Mouse (Mus musculus): ENCODE data around the gene Tmcc2.

Tmcc2 gene

DNA sequence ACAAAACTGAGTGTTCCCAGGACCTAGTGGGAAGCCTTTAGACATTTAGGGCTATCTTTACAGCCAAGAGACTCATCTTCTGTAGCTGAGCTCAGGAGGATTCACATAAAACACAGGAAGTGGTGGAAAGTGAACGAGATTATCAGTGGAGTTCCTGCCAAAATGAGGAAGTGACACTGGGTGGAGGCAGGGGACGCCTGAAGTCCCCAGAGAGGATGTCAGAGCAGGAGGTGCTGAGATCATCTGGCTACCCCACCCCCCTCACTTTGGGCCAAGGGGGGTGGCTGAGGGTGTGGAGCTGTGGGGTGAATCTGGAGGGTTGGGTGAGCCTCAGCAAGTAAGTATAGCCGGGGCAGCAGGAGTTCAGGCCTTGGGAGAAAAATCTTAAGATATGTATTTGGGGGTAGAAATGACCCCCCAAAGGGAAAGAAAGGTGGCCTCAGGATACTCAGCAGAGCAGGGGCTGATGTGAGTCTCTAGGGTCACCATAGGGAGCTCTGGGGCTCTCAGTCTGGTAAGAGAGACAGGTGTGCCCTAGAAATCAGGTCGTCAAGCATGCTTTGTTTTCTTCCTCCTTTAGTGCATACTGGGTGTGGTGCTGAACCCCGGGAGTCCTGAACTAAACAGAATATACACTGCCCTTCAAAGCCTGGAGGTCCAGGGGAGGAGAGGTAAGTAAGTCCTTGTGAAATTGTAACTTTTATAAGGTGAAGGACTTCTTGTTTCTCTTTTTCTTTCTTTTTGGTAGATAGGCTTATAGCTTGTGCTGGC is 49.2 kb downstream of the Tmcc2 start:
- no peak for DNase-seq (ENCODE audit: low spot score)

DNA sequence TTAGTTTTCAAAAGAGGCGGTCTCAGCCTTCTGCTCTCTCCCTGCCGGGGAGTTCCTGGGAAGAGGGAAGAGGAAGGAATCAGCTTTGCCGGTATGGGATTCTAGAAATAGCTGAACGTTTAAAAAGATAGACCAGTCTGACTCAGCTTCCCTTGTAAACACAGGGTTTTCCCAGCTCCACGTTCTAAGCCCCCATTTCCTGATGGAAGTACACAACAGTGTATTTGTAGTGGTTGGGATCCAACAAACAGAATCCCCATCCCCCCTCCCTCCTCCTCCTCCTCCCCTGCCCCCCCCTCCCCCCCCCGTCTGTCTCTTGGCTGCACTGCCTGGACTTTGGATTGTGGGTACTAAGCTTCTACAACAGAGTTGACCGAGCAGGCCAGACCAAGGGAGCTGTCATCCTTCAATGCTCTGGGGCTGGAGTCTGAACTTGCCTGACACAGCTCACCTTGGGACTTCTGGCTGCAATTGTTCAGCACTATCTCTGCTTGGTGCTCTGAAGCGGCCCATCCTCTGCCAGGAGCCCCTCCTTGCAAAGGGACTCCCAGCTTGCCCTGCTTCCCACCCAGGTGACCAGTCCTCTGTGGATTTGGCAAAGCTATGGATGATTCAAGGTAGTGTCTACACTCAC is 52.9 kb downstream of the Tmcc2 start:
- no peak for DNase-seq (ENCODE audit: low spot score)

DNA sequence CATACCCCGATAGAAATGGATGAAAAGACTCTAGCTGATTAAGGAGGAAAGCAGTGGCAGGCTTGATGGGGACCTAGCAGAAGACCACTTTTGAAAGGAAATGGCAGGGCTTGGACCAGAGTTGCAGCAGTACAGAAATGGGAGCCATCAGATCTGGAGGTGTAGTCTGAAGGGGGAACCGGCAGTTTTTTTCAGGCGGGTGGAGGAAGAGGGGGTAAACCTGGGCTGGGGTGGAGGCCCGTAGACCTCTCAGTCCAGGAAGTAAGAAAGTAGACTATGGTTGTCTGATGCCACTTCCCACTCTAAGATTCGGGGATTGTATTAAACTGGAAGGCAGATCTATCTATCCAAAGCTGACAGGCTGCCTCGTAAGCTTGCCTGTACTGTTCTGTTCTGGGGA is 54.2 kb downstream of the Tmcc2 start:
- DNase-seq (ENCODE audit: low spot score), result no peak

DNA sequence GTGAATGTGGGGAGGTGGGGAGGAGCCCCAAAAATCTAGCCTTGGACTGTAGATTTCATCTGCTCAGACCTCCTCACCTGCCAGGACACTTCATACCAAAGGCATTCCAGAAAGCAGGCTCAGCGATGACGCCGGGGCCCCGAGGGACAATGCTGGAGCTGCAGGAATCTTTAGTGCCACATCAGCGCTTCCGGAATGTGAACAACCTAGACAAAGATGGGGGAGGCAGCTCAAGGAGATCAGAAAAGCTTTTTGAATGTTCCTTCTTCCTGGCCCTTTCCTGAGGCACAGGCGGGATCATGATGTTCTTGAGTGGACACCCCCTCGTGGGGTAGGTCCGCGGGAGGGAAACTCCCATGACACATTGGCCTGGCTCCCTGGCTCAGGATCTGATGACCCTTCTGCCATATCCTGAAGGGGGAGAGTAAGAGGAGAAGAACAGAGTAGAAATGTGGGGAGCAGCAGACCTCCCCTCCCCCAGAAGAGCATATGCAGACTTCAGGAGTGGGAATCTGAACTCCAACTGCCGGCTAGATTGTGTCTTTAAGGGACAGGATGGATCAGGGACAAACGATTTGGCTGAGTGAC is 55.6 kb downstream of the Tmcc2 start:
- DNase-seq (ENCODE audit: low spot score), result peak; percentile 74

DNA sequence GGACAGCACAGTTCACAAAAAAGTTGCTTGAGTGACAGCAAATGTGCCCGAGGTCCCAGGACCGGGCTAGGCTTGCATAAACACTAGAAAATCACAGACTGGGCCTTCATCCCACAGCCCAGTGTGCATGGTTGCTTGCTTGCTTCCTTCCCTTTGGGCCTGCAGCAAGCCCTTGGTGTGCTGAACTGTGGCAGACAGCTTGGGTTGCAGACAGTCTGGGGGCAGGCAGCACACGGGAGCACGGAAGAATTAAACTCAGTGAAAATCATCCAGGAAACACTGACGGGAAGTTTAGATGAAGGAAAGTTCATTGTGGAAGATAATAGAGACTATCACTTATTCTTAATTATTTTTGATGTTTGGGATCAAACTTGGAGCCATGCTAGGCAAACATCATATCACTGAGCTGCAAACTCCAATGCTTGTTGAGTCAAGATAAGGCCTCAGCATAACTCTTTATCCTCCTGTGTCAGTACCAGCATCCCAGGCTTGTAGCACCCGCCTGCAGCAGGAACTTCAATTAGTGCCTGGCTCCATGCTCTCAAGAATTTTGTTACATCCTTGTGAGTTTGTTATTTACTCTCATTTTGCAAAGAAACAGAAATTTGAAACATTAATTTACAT is 56.8 kb downstream of the Tmcc2 start:
- DNase-seq (ENCODE audit: low spot score), result no peak

DNA sequence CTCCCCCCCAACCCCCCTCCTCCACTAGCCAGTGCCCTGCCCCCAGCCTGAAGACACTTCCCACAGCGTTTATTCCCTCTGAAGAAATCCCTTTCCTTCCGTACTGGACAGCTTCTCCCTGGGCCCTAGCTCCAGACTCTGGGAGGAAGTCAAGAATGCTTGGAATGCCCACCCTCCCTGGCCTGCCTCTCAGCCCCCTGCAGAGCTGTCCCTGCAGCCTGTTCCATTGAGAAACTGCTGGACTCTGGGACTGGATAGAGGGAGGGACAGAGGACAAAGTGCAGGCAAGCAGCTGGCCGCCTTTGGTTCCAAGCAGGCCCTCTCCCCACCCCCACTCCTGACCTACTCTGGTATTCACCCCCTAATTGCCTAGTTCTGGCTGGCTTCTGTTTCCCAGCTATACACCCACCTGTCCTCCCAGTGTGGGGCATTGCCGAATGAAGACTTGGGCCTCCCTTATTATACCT is 57.4 kb downstream of the Tmcc2 start:
- DNase-seq (ENCODE audit: low spot score), result peak; percentile 89

DNA sequence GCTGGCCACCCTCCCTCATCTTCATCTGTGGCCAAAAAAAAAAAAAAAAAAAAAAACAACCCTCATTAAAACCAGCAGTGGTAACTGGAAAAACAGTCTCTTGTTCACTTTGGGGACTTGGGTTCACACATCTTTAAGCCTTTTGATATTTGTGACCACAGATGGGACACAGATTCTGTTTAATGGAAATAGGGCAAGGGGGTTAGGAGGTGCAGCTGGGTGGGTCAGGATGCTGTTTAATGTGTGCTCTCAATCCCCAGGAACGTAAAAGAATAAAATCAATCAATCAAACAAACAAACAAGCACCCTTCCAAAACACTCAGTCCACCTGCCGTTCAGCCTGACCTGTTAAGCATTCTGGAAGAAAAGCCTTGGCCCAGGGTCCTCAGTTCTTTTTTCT is 57.9 kb downstream of the Tmcc2 start:
- peak; percentile 32 for DNase-seq (ENCODE audit: low spot score)

DNA sequence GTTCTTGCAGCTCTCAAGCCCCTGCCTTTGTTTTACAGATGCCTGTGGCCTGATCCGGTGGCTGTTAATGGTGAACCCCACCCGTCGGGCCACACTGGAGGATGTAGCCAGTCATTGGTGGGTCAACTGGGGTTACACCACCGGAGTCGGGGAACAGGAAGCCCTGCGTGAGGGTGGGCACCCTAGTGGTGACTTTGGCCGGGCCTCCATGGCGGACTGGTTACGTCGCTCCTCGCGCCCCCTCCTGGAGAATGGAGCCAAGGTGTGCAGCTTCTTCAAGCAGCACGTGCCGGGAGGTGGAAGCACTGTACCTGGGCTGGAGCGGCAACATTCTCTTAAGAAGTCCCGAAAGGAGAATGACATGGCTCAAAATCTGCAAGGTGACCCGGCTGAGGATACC is 59.8 kb downstream of the Tmcc2 start:
- DNase-seq (ENCODE audit: low spot score), result no peak

DNA sequence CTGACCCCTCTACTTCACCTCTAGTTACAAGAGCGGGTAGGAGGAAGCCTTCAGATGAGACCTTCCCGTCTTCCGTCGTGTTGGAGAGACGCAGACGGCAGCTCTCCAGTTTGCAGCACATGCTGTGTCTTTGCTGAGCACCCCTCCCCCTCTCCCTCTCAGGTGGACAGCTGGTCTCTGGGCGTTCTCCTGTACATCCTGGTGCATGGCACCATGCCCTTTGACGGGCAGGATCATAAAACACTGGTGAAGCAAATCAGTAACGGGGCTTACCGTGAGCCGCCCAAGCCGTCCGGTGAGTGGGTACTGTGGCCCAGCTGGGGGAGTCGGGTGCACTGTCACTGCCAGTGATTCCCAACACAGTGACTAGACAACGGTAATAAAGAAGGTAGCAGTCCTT is 60.7 kb downstream of the Tmcc2 start:
- DNase-seq (ENCODE audit: low spot score), result no peak

DNA sequence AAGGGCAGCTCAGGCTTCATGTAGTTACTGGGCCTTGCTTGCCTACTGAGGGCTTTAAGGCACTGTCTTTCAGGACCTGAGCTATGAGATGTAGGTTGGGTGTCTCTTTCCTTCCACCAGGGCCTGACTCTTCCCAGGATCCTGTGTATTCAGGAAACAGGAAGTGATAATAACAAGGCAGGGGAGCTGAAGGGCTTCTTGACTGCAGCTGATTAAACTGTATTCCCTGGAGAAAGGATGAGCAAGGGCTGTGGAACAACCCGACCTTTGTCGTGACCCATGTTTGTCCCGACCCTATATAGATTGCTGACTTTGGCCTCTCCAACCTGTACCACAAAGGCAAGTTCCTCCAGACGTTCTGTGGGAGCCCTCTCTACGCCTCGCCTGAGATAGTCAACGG is 61.4 kb downstream of the Tmcc2 start:
- no peak for DNase-seq (ENCODE audit: low spot score)

DNA sequence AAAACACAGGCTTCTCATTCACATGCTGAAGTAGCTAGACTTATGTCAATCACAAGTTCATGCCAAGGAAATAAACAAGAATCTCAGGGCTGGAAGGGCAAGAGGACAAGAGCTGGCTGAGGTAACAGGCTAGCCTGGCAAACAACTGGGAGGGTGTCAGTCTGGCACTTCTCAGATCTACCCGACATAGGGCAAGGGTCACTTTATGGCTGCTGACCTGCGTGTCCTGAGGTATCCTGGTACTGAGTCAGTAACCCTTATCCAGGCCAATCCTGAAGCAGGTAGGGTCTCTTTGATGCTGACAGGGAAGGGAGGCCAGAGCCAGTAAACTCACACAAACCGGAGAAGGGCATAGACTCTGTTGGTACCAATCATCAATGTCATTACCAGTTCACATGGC is 62.5 kb downstream of the Tmcc2 start:
- no peak for DNase-seq (ENCODE audit: low spot score)

DNA sequence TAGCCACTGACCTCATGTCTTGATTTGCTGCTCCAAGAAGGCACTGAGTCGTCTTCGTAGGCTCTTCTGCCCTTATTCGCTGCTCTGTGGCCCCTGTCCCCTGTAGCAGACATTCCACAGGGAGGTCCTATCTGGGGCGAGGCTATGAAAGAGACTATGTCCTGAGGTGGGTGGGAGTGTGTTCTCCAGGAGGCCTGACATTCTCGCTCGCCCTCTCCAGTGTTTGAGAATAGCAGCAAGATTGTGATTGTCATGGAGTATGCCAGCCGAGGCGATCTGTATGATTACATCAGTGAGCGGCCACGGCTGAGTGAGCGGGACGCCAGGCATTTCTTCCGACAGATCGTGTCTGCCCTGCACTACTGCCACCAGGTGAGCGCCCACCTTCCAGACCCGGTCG is 63.6 kb downstream of the Tmcc2 start:
- no peak for DNase-seq (ENCODE audit: low spot score)

DNA sequence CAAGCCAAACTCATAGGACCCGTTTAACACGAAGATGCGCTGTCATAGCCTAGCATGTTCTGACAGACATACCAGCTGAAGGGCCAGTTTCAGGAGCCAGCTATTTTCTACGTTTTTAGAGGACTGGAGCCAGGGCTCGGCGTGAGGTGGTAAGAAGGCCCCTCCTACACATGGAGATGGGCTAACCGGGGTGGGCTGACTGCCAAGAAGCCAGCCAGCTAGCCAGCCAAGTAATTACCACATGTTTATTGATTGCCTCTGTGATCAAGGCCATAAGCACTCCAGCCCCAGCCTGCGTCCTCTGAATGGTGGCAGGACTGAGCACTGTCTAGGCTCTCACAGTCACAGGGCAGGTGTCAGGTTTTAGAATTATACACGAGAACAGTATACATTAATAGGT is 64.3 kb downstream of the Tmcc2 start:
- no peak for DNase-seq (ENCODE audit: low spot score)

DNA sequence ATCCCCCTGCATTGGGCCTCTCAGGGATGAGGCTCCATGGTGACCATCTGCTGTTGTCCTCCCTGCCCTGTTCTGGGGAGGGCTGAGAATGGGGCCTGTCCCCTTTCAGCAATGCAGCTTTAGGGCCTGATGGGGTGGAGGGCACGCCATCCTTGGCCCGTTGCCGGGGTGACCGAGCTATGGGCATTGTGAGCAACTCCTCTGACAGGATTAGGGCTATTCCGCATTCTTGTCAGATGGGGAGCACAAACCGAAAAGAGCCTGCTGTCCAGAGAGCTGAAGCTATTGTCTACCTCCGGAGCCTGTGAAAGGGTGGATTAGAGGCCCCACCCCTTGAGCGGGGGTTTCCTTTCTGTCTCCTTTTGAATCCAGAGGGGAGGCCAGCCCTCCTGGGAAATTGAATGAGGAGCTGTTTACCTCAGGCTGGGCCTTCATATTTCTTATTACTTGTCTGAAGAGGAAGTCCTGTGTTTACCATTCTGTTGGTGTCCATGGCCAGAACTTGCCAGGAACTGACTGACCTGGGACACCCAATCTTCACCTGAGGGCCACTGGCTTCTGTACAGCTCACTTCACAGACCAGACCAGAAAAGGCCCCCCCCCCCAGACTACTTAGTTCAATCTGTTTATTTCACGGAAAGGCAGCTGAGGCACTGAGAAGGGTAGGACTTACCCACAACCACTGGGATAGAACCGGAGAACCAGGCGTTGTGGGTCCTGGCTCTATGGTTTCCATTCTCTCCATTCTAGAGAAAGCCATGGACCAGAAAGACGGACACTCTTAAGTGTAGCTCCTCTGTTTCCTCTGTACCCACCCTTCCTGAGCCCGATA is 68.2 kb downstream of the Tmcc2 start:
- DNase-seq (ENCODE audit: low spot score), result peak; percentile 94

DNA sequence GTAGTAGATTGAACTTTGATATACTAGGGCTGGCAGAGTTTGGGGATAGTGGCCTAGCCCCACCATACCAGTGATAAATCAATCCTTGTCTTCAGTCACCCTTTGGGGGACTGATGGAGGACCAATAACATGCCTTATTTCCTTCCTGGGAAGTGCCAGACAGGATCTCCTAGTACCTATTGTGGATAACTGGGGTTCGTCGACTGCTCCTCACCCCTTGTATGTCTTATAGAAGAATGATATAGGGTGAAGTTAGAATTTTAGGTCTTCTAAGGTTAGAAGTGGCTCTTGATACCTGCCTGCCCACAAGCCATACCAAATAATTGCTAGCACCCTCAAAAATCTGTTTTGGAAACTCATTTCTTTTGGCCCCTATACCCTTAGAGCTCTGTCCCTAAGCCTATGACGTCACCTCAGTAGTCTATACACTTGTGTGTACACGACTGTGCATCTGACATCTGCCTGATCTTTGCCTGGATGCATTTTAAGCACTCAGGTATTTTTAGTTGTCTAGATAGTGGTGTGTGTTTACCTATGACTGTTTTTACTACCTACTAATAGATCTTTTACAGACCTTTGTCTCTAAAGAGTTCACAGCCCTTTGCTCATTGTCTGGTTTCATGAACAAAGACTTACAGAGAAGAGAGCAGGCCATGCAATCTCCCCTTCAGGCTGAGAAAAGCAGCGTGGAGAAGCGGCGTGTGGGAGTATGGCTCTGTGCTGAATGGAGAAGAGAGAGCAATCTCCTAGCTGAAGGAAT is 69.1 kb downstream of the Tmcc2 start:
- DNase-seq (ENCODE audit: low spot score), result peak; percentile 45

DNA sequence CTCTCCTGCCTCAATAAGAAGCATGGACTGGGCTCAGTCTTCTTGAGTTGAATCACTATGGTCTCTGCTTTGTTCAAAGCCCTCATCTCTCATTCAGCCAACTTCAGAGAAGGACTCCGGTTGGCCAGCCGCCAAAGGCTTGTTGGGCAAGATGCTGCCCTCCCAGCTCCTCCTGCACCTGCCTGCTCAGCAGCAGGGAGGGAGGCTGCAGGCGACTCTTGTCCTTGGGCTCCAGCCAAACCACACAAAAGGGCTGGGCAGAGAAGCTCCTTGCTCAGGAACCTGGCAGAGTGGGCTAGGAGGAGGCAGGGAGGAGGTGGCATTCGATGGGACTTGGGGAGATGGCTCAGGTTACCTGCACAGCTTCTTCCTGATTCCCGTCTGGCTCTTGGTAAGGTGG is 71.8 kb downstream of the Tmcc2 start:
- DNase-seq (ENCODE audit: low spot score), result no peak

DNA sequence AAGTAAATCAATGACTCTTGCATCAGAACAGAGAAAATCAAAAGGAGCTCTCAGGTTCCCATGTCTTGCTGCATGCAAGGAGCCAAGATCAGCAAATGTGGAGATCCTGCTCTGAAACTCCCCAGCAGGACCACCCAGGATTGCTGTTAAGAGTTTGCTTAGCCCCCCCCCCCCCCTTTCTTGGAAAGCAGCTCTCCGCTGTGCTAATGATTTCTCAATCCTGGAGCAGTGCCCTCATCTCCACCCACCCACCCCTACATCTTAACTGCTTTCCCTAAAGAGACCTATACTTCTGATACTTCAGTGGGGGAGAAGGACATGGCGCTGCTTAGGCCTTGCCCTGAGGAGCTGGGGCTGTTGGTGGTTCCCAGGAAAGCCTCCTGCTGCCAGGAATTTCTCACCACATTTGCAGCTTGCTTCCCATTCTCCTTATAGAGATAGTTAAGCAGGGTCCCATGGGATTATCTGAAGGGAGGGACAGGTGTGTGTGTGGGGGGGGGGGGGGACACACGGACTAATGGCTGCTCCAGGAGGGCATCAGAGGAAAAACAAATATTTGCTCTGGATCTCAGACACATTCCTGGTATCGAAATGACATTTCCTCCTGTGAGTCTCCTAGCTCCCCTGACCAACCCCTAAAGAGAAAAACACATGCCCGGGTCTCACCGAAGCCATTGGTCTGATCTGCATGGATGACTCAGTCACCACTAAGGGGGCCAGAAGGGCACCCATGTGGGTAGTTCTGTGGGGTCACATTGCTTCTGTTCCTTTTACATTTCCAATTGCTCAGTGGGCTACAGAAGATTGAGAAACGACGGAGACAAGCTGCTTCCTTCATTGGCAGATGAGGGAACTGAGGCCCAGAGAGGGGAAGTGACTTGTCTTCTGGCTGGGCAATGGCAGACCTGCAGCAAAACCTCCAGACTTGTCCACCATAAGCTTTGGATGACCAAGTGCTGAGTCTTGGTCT is 72.9 kb downstream of the Tmcc2 start:
- no peak for DNase-seq (ENCODE audit: low spot score)

DNA sequence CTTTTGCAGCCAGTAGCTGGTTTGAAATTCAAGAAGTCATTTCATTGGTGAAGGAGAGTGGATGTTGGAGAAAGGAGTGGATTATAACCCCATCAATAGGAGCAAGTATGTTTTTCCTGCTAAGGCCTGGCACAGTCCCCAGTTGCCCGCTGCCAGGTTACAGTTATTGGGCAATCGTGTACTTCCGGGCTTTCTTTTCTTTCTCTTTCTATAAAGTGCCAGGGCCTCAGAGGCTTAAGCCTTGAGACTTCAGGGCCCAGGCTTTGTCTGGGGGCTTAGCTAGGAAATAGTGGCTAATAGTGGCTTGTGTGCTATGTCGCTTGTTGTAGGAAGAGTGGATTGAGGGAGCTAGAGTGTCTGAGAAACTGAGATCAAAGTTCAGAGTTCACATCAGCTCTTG is 73.7 kb downstream of the Tmcc2 start:
- DNase-seq (ENCODE audit: low spot score), result no peak

DNA sequence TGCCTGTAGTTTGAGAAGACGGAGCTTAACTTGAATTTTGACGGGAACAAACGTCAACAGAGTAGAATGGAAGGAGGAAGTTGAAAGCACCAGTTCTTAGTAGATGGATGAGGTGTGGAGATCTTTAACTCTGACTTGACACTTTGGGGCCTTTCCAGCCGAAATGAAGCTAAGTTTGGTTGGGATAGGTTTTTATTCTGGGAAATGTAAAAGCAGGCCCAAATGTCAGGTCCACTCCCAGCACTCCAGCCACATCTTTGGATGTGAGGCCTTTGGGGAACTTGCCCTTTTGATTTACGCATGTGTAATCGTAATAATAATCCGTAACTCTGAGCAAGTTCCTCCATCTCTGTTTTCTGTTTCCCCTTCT is 74.5 kb downstream of the Tmcc2 start:
- no peak for DNase-seq (ENCODE audit: low spot score)
